Mouse (Mus musculus) liver, embryonic 14.5 days (tissue): ENCODE measurements around the gene Akt2.

Experiments
- CTCF ChIP-seq: IDR thresholded peaks from 2 replicates; pipeline ENCODE4 v1.5.1; 2016; ENCODE audit warnings: antibody characterized with exemption, low read depth, control low read depth
- EP300 ChIP-seq: IDR thresholded peaks from 2 replicates; pipeline ENCODE4 v1.6.1; 2016; ENCODE audit warnings: antibody characterized with exemption, low read depth

DNA sequence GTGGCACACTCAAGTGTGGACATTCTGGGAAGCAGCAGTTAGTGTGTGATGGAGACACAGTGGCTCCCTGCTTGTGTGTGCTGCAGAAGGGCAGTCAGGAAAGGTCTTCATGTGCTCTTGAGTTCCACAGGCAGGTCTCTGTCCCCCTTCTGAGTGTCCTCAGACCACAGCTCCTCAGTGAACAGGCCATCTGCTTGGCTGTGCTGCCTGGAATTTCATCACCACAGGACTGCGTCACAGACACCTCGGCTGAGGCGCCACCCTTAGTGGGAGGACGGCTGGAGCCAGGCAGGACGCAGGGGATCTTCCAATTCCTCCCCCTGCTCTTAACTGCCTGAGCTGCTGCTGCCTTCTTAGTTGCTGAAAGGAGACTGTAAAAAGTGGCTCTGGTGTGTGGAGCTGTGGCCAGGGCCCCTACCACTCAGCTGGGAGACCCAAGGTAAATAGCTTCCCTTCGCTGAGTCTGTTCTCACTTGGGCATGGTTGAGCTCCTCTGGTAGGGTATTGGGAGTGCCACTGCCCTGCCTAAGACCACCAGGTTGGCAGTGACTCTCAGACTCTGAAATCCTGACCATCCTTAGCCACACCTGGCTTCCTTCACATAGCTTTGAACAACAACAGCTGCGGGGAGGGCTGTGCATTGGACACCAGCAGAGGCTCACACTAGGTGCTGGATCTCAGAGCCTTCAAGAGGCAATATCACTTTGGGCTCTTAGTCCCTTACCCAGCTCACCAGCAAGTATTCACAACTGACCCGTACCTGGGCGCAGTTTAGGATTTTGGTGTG is 14.3 kb downstream of the Akt2 start:
- no peak for TF ChIP-seq CTCF
- no peak for TF ChIP-seq EP300
